Mouse (Mus musculus) fibroblast of lung, adult 2 months (primary cell): ENCODE measurements around the gene Zfp648.

Source experiments
- DNase-seq: peaks from one replicate; pipeline ENCODE4 v3.0.0-alpha.2; 2011; ENCODE audit warnings: low read depth

Zfp648 gene

GRCm38 (mm10) chr1:154220566-154220965, 19.6 kb downstream of the Zfp648 start:
- DNase-seq, result no peak

GRCm38 (mm10) chr1:154223807-154224207, 22.8 kb downstream of the Zfp648 start:
- DNase-seq, result no peak

GRCm38 (mm10) chr1:154232594-154232993, 31.6 kb downstream of the Zfp648 start:
- no peak for DNase-seq

GRCm38 (mm10) chr1:154233033-154233432, 32.0 kb downstream of the Zfp648 start:
- no peak for DNase-seq

GRCm38 (mm10) chr1:154234814-154235213, 33.8 kb downstream of the Zfp648 start:
- no peak for DNase-seq

GRCm38 (mm10) chr1:154238876-154239275, 37.9 kb downstream of the Zfp648 start:
- no peak for DNase-seq

- DNase-seq, result no peak
Observed at GRCm38 (mm10) chr1:154251186-154251585, 50.2 kb downstream of the Zfp648 start.

GRCm38 (mm10) chr1:154252739-154253138, 51.8 kb downstream of the Zfp648 start:
- DNase-seq, result no peak
